Mouse (Mus musculus): ENCODE data around the gene Gm20422. TPM values are rescaled to one million over a fixed set of nuclear protein-coding genes. Genes with fewer than 3 reads are reported as not detected.

The Gm20422 gene
- total RNA-seq, 2 experiments from 2014 or later: not detected

DNA sequence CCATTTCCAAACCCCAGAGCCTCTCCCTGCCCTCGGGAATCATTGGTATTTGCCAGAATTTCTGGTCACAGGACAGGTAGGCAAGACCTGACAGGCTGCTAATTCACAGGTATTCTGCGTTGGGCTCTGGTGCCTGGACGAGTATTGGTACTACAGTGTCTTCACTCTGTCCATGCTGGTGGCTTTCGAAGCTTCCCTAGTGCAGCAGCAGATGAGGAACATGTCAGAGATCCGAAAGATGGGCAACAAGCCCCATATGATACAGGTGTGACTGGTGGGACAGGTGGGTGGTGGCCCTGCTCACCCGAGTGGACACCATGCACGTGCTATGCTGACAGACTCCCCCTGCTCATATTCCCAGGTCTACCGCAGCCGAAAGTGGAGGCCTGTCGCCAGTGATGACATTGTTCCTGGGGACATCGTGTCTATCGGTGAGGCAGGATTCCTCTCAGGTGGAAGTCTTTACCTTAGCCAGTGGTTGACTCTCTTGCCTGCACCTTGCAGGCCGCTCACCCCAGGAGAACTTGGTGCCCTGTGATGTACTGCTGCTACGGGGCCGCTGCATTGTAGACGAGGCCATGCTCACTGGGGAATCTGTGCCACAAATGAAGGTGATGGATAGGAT, 22.1 kb upstream of the Gm20422 start:
- ATAC-seq (replicated peaks; ENCODE audit: low FRiP score, poor library complexity, severe bottlenecking): no peak

DNA sequence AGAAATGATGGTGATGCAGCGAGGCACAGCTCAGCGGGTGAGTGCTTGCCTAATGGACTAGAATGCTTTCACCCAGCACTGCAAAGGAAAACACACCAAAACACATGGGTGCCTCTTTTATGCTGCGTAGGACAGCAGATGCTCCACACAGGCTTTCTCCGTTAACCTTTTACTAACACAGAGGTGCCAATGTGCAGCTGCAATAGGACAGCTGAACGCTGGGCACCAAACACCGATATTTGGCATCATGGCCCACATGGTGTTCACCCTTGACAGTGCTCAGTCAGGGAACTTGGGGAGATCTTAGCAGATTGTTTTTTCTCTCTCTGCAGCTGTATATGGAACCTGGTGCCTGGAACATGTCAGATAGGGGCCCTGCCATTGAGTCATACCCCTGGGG, 20.2 kb upstream of the Gm20422 start:
- no peak for ATAC-seq (replicated peaks; ENCODE audit: low FRiP score, poor library complexity, severe bottlenecking)

DNA sequence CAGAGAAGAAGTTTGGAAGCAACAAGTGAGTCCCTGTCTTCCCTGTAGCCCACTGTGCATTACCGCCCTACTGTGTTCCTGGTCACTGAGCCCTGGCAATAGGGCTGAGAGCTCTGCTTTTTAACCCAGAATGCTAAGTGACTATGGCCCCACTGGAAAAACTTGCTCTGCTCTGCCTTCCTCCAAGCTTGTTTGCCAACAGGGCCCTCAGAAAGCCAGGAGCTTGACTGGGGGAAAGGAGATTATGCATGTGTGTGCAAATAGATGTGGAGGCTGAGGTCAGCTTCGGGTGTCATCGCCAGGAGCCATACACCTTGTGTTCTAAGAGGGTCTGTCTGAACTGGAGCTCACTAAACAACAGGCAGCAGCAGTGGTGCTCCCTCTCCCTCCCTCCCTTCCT, 19.4 kb upstream of the Gm20422 start:
- ATAC-seq (replicated peaks; ENCODE audit: low FRiP score, poor library complexity, severe bottlenecking): no peak

DNA sequence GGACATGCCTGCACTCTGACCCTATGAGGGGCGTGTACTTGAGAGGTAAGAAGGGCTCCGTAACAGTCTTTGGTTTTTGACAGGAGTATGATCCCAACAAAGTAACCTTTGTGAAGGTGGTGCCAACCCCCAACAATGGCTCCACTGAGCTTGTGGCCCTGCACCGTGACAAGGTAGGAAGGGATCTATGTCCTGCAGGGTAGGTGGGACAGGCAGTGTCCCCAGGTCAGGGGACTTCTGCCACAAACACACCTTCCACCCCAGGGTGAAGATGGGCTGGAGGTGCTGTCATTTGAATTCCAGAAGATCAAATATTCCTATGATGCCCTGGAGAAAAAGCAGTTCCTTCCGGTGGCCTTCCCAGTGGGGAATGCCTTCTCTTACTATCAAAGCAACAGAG, 19.0 kb upstream of the Gm20422 start:
- ATAC-seq (replicated peaks; ENCODE audit: low FRiP score, poor library complexity, severe bottlenecking): no peak

DNA sequence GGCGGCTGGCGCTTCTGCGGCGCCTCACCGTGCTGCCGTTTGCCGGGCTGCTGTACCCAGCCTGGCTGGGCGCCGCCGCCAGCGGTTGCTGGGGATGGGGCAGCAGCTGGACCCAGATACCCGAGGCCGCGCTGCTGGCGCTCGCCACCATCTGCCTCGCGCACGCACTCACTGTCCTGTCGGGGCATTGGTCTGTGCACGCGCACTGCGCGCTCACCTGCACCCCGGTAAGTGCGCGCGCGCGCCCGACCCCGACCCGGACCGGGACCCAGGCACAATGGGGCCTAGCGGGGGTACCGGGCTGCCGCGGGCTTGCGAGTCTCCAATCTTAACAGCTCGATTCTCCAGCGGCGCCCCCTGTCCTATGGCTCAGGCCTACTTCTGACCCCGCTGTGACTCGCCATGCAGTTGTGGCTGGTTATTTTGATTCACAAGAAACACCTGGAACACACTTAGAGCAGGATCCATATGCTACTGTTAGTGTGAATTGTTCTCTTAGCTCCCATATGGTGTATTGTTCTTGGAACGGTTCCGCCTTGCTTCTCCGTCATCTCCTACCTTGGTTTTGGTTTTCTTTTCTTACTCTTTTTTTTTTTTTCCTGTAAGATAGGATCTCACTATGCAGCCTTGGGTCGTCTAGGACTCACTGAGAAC, 16.9 kb upstream of the Gm20422 start:
- ATAC-seq (replicated peaks; ENCODE audit: low FRiP score, poor library complexity, severe bottlenecking): no peak

DNA sequence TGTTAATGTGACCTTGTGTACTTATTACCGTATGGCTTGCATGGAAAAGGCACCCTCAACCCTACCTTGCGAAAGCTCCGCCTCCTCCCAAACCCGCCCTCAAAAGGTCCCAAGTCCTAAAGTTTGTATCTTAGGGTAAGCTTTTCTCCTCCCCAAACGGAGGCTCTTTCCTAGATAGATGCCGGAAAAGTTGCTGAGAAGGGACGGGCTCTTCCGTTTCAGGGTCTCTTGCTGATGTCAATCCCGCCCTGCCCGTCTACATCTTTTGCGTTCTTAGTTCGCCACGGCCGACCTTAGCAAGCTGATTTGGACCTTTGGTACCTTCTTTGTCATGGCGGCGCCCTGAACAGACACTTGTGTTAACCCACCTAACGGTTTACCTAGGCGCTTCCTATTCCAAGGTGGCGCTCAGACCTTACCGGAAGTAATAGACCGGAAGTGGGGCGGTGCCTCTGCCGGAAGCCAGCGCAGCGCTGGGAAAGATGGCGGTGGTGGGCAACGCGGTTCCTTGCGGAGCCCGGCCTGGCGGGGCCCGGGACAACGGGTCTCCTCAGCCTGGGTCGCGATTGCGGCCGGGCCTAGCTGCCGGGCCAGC, 16.2 kb upstream of the Gm20422 start, which contains the start of the genes Atp13a1 and Zfp866:
Gene Atp13a1, plus strand, starts transcription at position 391 of the 595 bp plus-strand sequence.
Gene Zfp866, minus strand, starts transcription at position 406 of the 595 bp plus-strand sequence.
- ATAC-seq (replicated peaks; ENCODE audit: low FRiP score, poor library complexity, severe bottlenecking): peak; percentile 97

DNA sequence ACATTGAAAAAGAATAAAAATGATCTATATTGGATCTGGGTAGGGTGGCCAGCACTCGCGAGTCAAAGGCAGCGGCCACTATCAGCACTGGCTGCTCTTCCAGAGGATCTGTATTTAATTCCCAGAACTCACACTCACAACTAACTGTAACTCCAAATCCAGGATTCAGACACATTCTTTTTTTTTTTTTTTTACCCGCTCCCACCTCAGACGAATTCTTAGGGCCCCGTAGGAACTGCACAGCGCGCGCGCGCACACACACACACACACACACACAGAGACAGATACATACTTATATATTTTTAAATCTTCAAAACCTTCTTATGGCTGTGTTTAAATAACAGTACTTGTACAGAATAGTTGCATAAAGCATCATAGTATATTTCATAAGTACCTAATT, 15.7 kb upstream of the Gm20422 start:
- ATAC-seq (replicated peaks; ENCODE audit: low FRiP score, poor library complexity, severe bottlenecking): peak; percentile 32

DNA sequence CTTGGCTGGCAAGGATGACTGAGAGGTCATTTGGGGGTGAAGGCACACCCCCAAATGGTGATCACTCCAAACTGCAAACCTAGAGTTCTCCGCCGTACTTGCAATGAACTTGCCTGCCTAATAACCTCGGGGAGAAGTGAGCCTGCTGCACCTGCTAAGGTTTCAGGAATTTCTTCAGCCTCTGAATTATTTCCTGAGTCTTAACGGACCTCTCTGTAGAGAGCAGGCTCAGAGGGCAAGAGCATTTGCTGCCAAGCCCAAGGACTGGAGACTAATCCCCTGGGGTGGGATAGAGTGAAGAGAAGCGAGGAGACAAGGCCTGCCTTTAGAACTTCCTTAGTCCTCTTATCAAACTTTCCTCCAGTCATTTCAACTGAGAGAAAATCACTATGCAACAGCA, 15.0 kb upstream of the Gm20422 start:
- no peak for ATAC-seq (replicated peaks; ENCODE audit: low FRiP score, poor library complexity, severe bottlenecking)

DNA sequence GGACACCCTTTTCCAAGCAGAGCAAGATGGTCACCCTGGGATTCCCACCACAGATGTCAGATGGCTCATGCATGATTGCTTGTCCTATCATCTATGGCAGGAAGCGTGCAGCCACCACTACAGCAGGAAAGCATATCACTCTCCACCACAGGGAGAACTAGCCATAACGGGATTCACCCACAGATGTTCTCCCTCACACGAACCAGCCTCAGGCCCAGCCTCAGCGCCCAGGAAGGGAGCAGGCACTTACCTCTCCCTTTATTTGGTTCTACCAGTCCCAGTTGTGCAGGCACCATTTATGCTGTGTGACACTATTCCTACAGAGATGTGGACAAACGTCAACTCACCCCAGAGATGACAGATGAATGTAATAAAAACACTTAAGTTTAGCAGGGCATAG, 14.4 kb upstream of the Gm20422 start:
- no peak for ATAC-seq (replicated peaks; ENCODE audit: low FRiP score, poor library complexity, severe bottlenecking)

DNA sequence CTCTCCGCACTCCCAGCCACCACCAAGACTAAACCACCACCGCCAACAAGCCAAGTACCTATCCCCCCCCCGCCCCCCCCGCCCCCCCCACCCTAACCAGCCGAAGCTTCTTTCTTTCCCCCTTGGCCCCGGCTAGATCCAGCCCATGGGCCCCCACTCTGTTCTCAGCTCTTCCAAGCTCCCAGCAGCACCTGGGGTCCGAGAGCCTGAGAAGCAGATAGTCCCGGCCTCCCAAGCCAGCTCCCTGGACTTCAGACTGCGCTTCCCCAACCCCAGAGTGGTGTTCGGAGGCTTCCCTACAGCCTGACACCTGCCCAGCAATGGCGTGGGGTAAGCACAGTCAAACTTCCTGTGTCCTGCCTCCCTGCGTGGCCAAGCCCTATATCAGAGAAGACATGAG, 2.4 kb upstream of the Gm20422 start:
- no peak for ATAC-seq (replicated peaks; ENCODE audit: low FRiP score, poor library complexity, severe bottlenecking)

DNA sequence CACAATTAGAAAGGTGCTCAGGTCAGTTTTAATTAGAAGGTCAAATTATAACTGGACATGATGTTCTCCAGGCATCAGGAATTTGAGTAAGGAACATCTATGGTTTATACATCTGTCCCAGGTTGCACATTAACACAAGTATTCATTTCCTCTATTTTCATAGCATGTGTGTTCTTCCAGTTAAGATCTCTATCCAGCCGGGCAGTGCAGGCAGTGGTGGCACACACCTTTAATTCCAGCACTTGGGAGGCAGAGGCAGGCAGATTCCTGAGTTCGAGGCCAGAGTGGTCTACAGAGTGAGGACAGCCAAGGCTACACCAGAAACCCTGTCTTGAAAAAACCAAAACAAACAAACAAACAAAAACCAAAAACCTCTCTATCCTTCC, 456 bp upstream of the Gm20422 start:
- ATAC-seq (replicated peaks; ENCODE audit: low FRiP score, poor library complexity, severe bottlenecking): peak; percentile 28; the same call in 1 of the 2 replicates

DNA sequence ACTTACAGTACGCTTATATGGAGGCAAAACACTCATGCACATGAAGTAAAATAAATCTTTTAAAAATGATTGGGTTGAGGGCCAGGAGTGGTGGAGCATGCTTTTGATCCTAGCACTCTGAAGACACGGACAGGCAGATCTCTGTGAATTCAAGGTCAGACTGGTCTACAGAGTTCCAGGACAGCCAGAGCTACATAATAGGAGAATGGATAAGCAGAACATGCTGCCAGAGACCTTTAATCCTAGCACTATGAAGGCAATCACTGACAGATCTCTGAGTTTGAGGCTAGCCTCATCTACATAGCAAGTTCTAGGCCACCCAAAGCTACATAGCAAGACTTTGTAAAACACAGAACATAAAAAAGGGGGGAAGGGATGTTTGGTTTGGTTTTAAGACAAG, 2.6 kb downstream of the Gm20422 start:
- ATAC-seq (replicated peaks; ENCODE audit: low FRiP score, poor library complexity, severe bottlenecking): no peak

DNA sequence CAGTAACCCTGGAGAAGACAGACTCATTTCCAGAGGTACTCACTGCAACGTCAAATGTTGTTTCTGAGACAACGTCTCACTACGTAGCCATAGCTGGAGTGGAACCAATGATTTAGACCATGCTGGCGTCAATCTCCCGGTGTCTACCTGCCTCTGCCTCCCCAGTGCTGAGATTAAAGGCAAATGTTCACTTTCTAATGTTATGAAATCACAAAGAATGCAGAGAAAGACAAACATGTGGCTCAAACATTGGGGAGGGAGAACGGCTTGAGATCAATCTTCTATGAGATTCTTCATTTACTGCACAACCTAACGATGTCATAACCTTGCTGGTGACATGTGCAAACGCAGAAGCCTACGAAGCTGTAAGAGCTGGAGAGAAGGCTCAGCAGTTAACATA, 3.5 kb downstream of the Gm20422 start:
- ATAC-seq (replicated peaks; ENCODE audit: low FRiP score, poor library complexity, severe bottlenecking): no peak

DNA sequence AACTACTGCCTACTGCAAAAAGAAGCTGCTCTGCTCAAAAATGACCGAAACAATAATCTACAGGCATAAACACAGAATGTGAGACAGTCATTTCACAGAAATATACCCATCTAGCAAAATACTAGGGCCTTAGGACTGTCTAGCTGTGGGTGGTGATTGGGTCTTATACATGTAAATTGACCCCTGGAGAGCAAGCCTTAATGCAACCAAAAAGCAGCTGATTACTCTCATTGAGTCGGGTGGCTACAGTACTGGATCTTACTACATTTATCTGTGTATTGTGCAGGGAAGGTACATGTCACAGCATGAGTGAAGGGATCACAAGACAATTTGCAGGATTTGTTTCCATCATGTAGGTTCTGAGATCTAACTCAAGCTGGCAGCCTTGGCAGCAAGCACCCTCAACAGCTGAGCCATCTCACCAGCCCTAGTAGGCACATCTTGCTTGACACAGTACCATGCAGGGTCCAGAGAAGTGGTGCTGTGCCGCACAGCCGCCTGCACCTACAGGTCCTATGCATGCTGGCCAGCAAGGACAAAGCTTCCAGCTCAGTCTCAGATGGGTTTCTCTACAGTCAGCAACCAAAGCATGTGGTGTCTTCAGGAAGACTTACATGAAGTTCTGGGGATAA, 12.8 kb downstream of the Gm20422 start:
- no peak for ATAC-seq (replicated peaks; ENCODE audit: low FRiP score, poor library complexity, severe bottlenecking)

DNA sequence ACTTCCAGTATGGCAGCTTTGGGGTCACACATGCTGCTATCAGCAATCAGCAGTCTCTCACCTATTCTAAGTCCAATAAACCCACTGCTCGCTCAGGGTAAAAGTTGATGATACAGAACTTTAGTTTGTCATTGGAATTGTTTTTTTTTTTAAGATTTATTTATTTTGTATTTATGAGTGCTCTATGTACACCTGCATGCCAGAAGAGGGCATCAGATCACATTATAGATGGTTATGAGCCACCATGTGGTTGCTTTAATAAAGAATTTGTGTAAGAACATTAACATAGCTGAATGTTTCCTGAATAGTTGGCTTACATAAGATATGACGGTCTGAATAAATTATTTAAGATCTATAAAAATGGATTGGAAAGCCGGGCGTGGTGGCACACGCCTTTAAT, 16.4 kb downstream of the Gm20422 start:
- no peak for ATAC-seq (replicated peaks; ENCODE audit: low FRiP score, poor library complexity, severe bottlenecking)

DNA sequence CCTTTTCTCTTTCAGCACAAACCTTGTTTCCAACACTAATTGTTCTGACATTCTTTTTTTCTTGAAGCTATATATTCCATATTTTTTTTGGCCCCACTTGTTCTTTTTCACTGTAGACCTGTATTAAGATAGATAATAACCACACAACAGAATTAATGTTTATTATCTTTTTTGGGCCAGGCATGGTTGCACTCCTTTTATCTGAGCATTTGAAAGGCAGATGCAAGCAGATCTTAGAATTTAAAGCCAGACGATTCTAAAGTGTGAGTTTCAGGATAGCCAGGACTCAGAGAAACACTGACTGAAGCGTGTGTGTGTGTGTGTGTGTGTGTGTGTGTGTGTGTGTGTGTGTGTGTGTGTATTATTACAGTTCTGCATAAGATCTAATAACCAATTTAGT, 22.2 kb downstream of the Gm20422 start:
- ATAC-seq (replicated peaks; ENCODE audit: low FRiP score, poor library complexity, severe bottlenecking): no peak

DNA sequence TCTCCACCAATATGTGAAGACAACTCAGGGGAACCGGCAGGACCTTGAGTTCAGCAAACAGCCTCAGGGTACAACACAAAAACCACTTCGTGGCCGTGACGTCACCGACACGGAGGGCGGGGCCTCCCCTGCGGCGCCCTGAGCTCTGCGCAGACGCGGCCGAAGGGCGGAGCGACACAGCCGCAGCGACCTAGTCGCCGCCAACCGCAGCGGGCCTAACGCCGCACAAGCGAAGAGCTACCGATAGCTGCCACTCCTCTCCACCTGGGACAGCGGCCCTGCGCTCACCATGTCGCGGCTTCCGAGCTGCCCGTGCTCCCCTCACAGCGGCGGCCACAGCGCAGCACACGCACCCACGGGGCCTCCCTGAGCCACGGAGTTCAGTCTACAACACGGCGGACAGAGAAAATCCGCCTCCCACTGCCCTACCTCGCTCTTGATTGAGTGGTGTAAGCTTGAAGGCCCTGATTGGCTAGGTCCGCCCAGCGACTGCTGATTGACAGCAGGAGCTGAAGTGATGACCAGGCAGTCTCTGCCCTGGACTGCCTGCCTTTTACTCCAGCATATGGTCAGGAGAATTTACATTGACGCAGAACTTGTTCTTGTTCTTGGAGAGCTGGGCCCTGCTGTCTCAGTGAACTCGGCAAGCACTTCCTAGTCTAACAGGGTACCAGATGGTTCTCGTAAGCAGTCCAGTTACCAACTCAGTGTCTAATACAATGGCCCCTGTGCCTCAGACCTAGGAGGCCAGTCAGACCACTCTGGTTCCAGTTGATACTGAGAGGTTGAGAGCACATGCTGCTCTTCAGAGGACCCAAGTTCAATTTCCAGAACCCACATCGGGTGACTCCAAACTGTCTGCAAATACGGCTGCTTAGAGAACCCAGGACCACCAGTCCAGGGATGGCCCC, 24.9 kb downstream of the Gm20422 start, which contains the start of gene Zfp963:
Gene Zfp963, minus strand, starts transcription at position 427 of the 911 bp plus-strand sequence.
- peak; percentile 91 for ATAC-seq (replicated peaks; ENCODE audit: low FRiP score, poor library complexity, severe bottlenecking)

DNA sequence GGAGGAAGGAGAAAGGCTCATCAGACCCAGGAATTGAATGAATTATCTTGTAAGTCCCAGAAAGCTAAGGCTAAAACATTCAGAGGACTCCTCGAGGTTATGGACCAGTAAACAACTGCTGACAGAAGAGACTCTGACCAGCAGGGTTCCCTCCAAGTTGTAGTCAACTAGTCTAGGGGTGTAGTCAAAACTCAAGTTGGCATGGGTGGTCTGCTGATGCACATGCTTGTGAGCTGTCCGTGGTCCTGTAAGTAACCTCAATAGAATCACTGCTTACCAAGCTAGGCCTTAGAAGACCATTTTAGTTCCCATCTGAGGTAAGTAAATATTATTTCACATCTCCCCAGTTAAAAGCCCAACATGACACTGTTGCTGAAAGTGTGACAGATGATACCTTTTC, 33.5 kb downstream of the Gm20422 start:
- ATAC-seq (replicated peaks; ENCODE audit: low FRiP score, poor library complexity, severe bottlenecking): no peak

DNA sequence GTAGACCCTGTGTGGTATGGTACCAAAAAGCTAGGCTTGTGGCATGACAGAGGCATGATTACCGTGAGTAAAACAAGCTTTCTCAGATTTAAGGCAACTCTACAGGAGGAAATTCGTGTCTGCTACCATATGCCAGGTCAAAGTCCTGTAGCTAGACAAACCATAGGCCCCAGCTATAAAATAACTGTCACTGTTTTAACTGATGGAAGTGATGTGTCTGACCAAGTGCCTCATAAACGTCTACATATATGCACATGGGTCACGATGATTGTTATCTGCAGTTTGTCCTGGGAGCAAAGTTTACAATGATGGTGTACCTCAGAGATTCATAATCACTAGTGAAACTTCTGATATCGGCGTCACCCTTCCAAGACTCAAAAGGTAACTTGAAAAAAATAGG, 33.9 kb downstream of the Gm20422 start:
- no peak for ATAC-seq (replicated peaks; ENCODE audit: low FRiP score, poor library complexity, severe bottlenecking)

DNA sequence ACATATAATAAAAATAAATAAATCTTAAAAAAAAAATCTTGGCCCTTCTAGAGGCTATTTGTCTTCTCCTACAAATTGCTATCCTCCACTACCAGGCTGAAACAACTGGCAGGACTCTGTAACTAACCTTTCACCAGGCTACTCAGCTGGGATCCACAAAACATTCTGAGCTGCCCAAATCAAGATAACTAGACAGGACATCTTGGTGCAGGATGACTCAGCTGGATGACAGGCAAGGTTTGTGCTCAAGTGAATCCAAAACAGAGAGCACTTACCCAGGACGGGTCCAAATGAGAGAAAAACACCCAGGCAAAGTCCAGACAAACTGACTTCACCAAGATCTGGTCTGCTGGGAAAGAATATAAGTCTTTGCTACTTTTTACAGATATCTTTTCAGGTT, 39.2 kb downstream of the Gm20422 start:
- 0 out of 2 replicates have a peak, but pooled peaks have one; percentile 39 for ATAC-seq (replicated peaks; ENCODE audit: low FRiP score, poor library complexity, severe bottlenecking)
